Mouse (Mus musculus) cerebellum, adult 9-11 months (tissue): ENCODE data around the gene Osbpl2.

Source experiments
- DNase-seq: peaks from one replicate; pipeline ENCODE4 v3.0.0; 2022

Gene Osbpl2

DNA sequence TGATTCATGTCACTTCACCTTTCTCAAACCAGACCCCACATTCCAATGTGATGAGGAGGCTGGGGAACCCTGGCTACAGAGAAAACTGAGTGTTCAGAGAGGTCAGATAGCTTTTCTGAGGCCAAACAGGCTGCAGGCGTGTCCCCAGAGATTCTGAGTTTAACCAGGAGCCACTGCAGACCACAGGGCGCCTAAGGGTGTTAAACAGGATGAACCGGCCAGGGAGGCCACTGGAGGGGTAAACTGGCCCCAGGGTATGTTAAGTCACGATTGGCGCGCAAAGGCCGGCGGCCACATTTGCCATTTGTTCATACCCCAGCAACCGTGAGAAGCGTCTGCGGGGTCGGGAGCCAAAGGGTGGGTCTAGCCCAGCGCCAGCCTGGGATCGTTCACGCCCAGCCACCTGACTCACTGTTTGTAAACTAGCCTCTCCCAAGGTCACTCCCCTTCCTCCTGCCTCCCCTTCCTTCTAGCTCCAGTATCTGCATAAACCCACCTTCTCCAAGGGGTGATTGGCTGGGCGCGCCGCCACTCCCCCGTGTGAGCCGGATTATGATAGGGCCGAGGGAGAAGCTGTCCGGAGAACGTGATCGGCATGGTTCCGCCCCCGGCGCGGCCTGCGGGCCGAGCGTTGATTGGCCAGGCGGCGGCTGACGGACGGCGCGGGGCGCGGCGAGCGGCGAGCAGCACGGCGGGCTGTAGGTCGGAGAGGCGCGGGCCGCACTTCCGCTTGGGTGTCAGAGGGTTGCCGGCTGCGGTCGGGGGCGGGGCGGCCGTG, at the start of gene Osbpl2:
Gene Osbpl2 (plus strand): TSS at position 646 of the 778 bp plus-strand sequence.
- DNase-seq = peak; percentile 100

DNA sequence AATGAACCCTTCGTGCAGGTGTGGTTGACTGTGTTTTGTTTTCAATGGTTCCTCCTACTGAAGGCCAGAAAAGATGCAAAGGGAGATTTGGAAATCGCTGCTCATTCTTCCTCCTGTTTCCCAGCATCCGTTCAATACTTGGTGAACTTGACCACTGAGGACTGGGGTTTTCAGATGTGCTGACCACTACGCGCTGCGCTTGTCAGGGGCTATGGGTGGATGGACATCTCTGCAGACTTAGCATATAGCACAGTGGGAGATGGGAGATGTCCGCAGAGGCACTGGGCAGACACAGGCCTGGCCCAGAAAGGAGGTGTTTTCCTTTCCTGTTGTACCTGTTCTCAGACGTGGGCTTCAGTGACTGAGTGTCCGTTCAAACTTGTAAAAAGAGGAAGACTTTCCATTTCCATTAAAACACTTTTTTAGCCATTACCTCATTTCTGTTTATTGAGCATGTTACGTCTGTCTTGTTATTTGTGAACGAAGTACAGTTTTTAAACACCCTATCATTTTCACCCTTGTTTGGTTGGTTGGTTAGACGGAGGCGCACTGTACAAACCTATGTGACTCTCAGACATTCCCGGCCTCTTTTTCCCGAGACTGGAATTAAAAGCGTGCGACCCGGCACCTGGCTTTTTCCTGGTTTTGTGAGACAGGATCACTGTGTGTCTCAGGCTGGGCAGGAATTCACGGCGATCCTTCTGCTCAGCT, 49.2 kb upstream of the Osbpl2 start:
- DNase-seq = no peak

DNA sequence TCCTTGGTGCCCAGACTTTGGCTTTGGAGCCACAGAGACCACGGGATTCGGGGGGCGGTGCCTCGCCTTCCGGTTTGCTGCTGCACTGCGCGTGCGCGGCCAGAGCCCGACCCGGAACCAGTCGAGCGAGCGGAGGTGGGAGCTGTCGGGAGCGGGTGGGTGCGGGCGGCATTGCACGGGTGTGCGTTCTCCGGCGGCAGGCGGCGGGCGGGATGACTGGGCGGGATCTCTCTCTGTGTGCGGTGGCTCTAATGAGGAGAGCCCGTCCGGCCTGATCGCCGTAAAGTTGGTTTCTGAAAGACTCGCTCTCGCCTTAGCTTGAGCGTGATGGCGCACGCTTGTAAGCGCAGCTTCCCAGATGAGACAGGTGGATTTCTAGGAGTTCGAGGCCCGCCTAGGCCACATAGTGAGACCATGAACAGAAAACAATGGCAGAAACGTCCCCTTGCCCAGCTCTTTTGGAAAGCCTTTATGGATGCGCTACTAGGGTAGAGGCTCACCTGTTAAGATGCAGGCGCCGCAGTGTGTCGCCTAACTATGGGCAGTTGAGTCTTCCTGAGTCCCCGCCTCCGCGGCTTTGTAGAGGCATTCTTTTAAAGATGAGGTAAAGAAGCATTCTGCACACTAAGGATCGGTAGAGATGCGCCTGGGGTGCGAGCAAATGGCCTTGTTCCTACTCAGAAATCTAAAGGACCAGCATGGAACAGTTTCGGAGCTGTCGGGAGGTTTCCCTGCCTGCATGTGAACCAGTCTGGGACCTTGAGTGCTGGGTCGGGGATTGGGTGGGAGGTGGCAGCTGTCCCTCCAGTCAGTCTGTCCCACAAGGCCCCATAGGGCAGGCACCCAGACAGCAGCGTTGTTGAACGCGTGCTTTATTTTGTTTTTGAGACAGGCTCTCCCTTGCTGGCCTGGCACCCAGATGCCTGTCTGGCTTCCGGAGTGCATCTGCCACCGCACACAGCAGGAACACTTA, 48.3 kb upstream of the Osbpl2 start, which contains the start of gene Mtg2:
Gene Mtg2 (plus strand): TSS at position 108 of the 973 bp plus-strand sequence.
- peak; percentile 96 for DNase-seq

DNA sequence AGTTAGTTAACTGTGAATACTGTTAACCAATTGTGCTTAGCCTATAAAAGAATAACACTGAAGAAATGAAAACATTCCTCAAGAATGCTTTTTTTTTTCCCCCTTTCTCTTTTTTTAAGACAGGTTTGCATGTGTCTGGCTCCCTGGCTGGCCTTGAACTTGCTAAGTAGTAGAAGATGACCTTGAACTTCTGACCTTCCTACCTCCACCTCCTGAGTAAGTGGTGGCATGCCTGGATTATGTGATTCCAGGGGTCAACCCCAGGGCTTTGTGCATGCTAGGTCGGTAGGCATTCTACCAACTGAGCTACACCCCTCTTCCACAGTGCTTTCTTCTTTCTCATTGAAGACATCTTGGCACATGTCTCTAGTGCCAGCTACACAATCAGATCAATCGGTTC, 47.4 kb upstream of the Osbpl2 start:
- DNase-seq = peak; percentile 29

DNA sequence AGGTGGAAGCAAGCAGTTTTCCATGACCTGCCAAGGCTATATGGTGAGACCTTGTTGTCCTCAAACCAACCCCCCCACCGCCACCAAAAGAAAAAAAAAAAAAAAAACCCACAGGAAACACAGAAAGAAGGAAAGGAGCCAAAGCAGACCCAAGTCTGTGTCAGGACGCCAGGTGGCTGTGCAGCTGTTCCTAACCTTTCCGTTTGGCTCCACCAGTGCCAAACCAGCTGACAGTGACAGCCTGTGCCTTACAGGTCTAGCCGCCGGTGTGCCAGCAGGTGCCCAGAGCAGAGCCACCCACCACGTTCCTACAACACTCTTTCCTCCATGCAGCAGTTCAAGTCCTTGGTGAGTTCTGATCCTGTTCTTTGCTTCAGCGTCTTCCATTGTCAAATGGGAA, 46.2 kb upstream of the Osbpl2 start:
- no peak for DNase-seq

DNA sequence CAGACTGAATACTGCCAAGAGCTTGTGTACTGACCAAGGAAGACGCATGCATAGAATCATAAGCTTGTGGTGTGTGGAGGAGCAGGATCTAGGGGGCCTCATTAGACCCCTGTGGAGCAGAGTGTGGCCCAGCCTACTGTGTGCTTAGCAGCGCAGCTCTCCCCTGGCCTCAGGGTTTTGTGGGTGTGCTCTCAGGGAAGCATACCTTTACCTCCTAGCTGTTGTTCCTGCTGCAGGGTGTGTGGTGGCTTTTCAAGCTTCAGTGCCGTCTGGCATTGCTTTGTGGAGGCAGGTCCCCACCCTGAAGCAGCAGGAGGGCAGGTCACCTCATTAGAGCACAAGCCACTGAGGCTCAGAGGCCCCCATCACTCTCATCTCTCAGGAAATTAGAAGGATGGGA, 41.5 kb upstream of the Osbpl2 start:
- DNase-seq = no peak

DNA sequence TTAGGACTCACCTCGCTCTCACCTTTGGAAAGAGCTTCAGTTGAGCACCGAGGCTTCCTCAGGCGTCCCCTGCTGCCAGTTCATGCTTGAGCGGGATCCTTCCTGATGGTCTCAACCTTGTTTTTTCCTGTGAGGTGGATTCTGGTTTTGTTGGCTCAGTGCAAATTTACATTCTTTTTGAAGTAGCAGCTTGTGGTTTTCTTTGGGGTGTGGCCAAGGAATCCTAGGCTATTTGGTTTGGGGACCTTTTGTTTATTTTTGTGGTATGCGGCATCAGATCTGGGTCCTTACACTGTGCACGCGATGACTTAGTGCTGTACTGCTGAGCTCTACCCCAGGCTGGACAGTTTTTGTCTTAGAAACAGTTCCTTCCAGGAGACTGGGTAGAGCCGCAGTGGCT, 38.4 kb upstream of the Osbpl2 start:
- no peak for DNase-seq

DNA sequence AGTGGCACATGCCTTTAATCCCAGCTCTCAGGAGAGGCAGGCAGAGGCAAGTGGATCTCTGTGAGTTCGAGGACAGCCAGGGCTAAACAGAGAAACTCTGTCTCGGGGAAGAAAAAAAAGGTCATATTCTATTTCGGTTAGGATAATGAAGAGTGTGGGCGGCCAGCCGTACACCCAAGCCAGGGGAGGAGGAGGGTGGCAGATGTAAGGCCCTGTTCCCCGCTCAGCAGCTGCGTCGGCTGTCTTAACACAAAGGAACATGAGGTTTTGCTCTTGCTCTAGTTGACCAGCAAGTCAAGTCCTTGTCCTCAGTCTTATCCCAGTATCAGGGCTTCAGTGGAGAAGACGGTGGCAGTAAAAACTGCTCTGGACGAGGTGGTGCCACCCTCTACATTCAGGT, 36.0 kb upstream of the Osbpl2 start:
- DNase-seq = no peak

DNA sequence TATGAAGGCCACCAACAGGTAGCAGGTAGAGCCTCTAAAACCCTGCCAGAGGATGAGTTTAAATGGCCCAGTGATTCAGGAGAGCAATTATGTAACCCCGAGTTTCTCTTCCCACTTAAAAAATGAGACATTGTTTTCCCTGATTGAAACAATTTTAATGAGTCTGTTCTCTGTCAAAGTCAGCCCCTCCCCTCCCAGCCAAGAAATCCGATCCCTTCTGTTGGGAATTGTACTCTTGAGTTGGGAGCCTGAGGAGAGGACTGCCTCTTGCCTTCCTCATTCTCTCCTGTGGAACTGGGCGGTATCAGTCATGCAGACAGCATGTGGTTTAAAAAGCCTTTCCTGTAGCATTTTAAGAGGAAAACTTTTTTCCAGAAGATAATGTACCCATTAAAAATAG, 34.5 kb upstream of the Osbpl2 start:
- DNase-seq = no peak

DNA sequence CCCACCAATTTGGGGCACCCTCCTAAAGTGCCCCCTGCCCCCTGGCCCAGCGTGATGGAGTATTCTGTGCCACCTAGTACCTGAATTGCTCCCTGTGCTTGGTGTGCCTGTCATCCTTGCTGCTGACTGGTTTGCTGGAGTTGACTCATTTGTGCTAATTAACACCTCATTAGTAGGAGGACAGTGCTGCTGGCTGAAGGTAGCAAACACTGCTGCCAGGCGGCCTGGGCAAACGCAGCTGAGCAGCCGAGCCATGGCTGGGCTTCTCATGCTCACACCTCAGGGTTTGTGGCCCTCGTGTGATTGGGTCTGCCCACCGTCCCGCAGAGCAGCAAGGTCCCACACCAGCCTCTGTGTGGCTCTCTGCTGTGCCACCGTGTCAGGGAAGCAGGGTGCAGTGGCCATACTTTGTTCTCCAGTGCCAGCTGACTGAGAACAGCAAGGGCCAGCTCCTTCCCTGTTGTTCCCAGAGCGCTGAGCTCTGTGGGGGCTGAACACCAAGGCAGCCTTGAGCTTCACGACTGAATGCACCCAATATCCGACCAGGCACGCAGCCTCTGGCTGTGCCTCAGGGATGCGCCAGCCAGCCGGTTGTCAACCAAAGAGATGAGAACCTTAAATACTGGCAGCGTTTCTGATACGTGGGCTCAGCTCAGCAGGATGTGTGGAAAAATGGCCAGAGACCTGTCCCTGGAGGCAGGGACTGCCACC, 33.0 kb upstream of the Osbpl2 start:
- DNase-seq = no peak

DNA sequence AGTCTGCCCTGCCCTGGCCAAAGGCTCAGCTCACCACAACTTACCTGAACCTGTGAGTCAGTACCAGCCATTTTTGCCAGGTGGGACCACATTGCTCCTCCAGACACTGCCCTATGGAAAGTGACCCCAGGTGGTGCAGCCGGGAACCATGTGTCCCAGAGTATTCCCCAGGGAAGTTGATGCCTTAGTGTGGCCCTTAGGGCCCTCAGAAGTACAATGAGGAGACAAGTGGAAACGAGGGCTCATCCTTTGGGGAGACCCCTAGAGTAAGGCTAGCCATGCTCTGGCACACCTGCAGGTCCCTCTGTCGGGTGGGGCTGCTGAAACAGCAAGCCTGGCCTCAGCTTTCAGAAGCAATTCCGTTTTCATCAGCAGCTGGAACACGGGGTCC, 32.5 kb upstream of the Osbpl2 start:
- no peak for DNase-seq

DNA sequence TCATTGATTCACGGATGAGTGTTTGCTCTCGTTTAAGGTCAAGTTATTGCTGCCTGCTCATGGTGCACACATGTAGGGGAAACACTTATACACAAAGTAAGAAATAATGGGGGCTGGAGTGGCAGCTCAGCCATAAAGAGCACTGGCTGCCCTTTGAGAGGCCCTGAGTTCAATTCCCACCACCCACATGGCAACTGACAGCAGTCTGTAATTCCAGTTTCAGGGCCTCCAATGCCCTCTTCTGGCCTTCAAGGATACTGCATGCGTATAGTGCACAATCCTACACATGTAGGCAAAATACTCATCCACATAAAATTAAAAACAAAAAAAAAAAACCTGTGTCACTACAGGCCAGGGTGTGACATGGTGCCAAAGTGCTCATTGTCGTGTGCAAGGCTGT, 31.6 kb upstream of the Osbpl2 start:
- DNase-seq = no peak

DNA sequence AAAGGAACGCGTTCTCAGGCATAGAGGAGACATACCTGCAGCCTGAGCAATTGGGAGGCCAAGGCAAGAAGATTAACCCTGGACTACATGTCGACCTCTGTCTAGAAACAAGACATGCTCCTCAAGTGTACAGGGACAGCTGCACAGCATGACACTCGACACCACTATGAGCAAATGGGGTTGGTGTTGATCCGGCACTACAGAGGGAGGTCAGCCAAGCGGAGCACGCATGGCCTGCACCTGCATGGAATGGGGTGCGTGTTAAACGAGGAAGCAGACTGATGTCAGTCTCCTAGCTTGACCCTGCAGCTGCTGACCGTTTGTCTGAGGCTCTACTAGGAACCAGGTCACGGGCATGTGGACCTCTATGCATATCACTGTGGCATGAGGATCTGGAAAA, 28.8 kb upstream of the Osbpl2 start:
- DNase-seq = no peak

DNA sequence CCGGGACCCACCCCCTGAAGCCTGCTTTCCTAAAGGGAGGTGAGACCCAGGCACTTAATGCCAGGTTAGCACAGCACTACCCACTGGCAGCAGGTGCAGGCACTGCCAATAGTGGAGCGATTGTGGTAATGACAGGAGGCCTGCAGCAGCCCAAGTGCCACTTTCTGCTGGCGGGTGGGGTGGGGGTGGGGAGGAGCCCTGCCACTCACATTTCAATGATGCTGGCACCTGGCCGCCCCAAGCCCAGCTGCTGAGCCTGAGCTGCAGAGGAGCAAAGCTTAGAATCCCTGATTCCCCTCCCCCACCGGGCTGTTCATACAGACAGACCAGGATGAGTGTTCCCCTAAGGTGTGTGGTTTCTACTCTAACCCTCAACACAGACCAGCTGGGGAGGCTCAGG, 23.4 kb upstream of the Osbpl2 start:
- no peak for DNase-seq

DNA sequence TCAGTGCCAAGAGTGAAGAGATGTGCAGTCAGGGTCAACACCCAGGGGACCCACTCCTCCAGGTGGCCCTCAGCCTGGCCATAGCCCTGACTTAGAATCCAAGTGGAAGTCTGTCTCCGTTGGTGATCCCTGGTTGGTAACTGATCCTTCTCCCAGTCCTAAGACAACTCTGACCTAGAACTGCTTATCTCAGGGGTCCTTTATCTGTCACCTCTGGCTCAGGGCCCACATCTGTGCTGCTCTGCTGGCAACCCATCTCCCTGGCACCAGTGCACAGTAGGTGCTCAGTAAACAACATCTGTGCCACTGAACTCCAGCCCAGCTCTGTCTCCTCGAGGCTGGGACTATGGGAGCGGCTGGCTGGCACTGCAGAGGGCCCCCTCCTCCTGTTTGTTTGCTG, 21.5 kb upstream of the Osbpl2 start:
- no peak for DNase-seq

DNA sequence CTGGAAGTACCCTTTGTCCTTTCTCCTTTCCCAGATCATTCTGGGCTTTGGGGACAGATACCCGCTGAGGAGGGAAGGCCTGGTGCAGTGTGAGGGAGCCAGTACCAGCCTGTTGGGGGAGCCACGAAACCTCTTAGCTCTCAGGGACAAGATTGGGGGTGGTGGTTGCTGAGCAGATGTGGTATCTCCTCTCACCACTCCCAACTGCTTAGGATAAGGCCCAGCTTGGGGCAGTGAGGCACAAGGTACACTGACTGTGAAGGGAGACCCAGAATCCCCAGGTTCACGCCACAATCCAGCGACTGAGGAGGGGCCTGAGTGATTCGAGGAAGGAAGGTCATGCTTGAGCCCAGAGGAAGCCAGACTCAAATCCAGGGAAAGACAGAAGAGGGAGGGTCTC, 20.9 kb upstream of the Osbpl2 start:
- no peak for DNase-seq

DNA sequence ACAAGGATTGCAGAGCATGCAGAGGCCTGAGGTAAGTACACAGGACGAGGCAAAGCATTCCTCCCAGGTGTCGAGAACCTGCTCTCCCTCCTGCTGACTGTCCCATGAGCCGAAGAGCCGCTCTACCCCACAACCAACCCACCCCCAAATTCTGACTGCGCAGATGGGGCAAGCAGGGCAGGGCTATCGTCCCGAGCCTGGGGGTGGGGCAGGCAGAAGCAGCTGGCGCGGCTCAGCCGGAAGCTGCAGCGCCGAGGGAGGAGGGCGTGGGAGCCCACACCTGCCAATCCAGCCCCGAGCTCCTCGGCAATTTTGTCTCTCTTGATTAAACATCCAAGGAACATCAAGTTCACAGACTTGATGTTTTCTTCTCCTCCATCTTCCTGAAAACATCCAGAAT, 19.6 kb upstream of the Osbpl2 start:
- no peak for DNase-seq

DNA sequence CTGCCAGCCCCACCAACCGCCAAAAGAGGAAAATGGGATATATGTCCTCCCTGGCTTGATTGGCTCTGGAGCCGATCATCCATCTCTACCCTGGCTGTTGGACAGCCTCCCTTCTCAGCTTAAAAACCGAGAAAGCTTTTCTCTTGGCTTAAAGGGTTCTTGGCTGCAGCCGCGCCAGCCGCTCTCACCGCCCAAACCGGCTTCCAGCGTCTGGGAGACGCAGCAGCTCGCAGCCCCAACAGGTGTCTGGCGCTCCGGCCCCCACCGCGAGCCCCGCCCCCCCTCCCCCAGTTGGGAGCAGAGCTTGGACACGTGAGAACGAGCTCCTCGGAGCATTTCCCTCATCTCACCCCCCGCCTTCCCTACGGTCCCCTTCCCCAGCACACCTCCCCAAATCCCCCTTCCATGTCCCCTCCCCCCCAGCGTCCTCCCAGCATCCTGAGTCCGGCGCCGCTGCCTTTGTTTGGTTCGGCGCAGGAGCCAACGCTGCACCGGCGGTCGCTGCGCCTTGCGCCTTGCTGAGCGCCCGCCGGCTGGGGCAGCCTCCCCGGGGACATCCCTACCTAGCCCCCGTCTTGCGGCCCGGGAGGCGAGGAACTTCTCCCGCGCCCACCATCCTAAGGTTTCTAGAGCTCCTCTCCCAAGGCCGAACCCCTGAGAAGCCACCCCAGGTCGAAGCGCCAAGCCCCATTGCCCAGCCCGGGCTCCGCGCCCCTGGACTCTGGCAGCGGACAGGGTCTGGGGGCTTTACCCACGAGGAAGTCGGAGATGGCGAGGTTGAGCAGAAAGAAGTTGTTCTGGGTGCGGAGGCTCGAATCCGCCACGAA, 15.7 kb upstream of the Osbpl2 start:
- DNase-seq = peak; percentile 60

DNA sequence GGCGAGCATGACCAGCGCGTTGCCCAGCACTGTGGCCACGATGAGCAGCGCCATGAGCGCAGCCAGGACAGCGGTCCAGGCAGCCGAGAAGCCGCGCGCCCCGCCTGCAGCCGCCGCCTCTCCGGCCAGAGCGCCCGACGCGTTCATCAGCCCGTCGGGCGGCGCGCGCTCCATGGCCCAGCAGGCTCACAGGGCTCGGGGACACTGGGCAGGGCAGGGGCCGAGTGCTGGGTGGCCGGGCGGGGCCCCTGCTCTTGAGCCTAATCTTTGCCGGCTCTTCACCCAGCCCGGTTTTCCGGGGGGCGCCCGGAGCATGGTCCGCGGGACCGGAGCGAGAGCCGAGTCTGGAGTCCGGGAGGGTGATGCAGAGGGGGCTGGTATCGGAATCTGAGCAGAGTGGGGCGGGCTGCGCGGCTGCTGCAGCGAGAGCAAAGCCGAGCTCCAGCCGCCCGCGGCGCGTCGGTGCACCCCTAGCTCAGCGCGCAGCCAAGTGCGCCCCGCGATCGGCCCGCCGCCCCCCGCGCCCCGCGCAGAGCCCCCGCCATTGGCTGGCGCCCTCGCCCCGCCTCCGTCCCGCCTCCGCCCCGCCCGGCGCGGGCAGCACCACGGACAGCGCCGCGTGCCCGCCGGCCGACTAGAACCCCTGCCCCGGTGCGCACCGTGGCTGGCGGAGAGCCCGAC, 15.0 kb upstream of the Osbpl2 start, which contains the start of gene Hrh3:
Gene Hrh3 (minus strand): TSS at position 511 of the 681 bp plus-strand sequence.
- peak; percentile 85 for DNase-seq

DNA sequence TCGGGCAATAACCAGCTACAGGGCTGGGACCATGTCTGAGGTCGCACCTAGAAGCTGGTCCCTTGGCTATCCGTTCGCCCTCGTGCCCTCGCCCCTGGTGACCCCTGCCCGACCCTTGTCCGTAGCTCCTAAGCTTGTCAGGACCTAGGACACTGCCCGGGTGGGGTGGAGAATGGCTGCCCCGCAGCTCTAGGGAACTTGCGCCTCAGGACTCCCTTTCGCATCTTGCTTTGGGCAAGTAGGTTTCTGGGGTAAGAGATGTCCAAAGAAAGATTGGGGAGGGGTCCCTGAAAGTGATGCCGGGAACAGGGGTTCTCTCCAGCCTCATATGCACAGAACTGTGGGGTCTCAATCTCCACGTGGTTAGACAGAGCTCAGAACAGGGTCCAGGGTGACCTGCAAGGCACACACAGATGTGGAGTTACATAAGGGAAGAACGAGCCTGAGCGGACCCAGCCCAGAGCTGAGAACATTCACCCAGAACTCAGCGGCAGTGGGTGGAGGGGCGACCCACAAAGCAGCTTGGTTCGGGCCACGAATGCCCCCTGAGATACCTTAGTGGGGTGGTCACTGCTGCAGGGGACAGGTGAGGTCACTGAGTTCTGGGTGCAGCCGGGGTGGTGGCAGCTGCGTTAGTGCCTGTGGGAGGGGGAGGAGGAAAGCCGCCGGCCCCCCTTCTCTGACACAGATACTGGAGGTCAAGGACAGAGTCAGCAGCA, 14.3 kb upstream of the Osbpl2 start:
- DNase-seq = peak; percentile 69
